Mouse (Mus musculus): Measurements from ENCODE around the gene Prss23. TPM values are rescaled to one million over a fixed set of nuclear protein-coding genes. Genes with fewer than 3 reads are reported as not detected.
A peak's percentile ranks its signal among the peaks of the same experiment; 100 is the strongest.

Prss23 gene
- polyA plus RNA-seq, 1 experiment from 2014 or later = 10.2 TPM

GRCm38 (mm10) chr7:89557056-89557455 is 30.1 kb upstream of the Prss23 start:
- Histone ChIP-seq H3K36me3 (ENCODE audit: control insufficient read depth, insufficient read depth, low read length) (no peaks in the 10 kb centered on the region), H3K9me3 (replicated peaks; ENCODE audit: control insufficient read depth, low read length, poor library complexity, severe bottlenecking) (no peaks in the 10 kb centered on the region), H3K9ac (ENCODE audit: low read depth, low read length) (no peak overlapping the region), H3K27ac (ENCODE audit: low read length) (no peak overlapping the region), H3K4me2 (ENCODE audit: low read length) (no peak overlapping the region), H3K4me3 (ENCODE audit: low read depth, low read length) (no peak overlapping the region), H3K4me1 (ENCODE audit: control insufficient read depth, insufficient read depth, low read length) (no peaks in the 10 kb centered on the region), H3K27me3 (ENCODE audit: control insufficient read depth, insufficient read depth, low read depth, low read length) (no peaks in the 10 kb centered on the region)
- no peak for ATAC-seq
- 91% methylated on average over 5 of the region's 5 CpGs for WGBS

GRCm38 (mm10) chr7:89556652-89557051 is 29.7 kb upstream of the Prss23 start:
- H3K36me3 ChIP-seq (ENCODE audit: control insufficient read depth, insufficient read depth, low read length) = no peaks in the 10 kb centered on the region
- no peaks in the 10 kb centered on the region for H3K27me3 ChIP-seq (ENCODE audit: control insufficient read depth, insufficient read depth, low read depth, low read length)
- no peaks in the 10 kb centered on the region for H3K4me1 ChIP-seq (ENCODE audit: control insufficient read depth, insufficient read depth, low read length)
- H3K4me3 ChIP-seq (ENCODE audit: low read depth, low read length) = no peak overlapping the region
- 67% methylated on average over 4 of the region's 4 CpGs for WGBS
- H3K9me3 ChIP-seq (replicated peaks; ENCODE audit: control insufficient read depth, low read length, poor library complexity, severe bottlenecking) = no peaks in the 10 kb centered on the region
- H3K27ac ChIP-seq (ENCODE audit: low read length) = no peak overlapping the region
- ATAC-seq = no peak
- no peak overlapping the region for H3K9ac ChIP-seq (ENCODE audit: low read depth, low read length)
- no peak overlapping the region for H3K4me2 ChIP-seq (ENCODE audit: low read length)

GRCm38 (mm10) chr7:89555170-89555569 is 28.2 kb upstream of the Prss23 start:
- H3K9me3 ChIP-seq (replicated peaks; ENCODE audit: control insufficient read depth, low read length, poor library complexity, severe bottlenecking) = no peaks in the 10 kb centered on the region
- ATAC-seq = peak; percentile 72; the same call in 1 of the 2 replicates
- H3K27me3 ChIP-seq (ENCODE audit: control insufficient read depth, insufficient read depth, low read depth, low read length) = no peaks in the 10 kb centered on the region
- H3K9ac ChIP-seq (ENCODE audit: low read depth, low read length) = no peak overlapping the region
- no peak overlapping the region for H3K4me2 ChIP-seq (ENCODE audit: low read length)
- H3K27ac ChIP-seq (ENCODE audit: low read length) = no peak overlapping the region
- whole genome bisulfite sequencing = 24% methylated on average over 4 of the region's 4 CpGs
- H3K4me3 ChIP-seq (ENCODE audit: low read depth, low read length) = no peak overlapping the region
- H3K36me3 ChIP-seq (ENCODE audit: control insufficient read depth, insufficient read depth, low read length) = no peaks in the 10 kb centered on the region
- H3K4me1 ChIP-seq (ENCODE audit: control insufficient read depth, insufficient read depth, low read length) = no peaks in the 10 kb centered on the region

- Histone ChIP-seq H3K4me3 (ENCODE audit: low read depth, low read length) (no peak overlapping the region), H3K27me3 (ENCODE audit: control insufficient read depth, insufficient read depth, low read depth, low read length) (no peaks in the 10 kb centered on the region), H3K27ac (ENCODE audit: low read length) (no peak overlapping the region), H3K4me1 (ENCODE audit: control insufficient read depth, insufficient read depth, low read length) (no peaks in the 10 kb centered on the region), H3K36me3 (ENCODE audit: control insufficient read depth, insufficient read depth, low read length) (no peaks in the 10 kb centered on the region), H3K9me3 (replicated peaks; ENCODE audit: control insufficient read depth, low read length, poor library complexity, severe bottlenecking) (no peaks in the 10 kb centered on the region), H3K9ac (ENCODE audit: low read depth, low read length) (no peak overlapping the region), H3K4me2 (ENCODE audit: low read length) (no peak overlapping the region)
- no peak for ATAC-seq
- 79% methylated on average over 1 of the region's 1 CpGs for WGBS
These were observed 27.1 kb upstream of the Prss23 start for GRCm38 (mm10) chr7:89554068-89554467.

- H3K4me3 ChIP-seq (ENCODE audit: low read depth, low read length) = no peak overlapping the region
- no peaks in the 10 kb centered on the region for H3K27me3 ChIP-seq (ENCODE audit: control insufficient read depth, insufficient read depth, low read depth, low read length)
- H3K27ac ChIP-seq (ENCODE audit: low read length) = no peak overlapping the region
- WGBS = 95% methylated on average over 2 of the region's 2 CpGs
- H3K9ac ChIP-seq (ENCODE audit: low read depth, low read length) = no peak overlapping the region
- H3K4me2 ChIP-seq (ENCODE audit: low read length) = no peak overlapping the region
- no peaks in the 10 kb centered on the region for H3K4me1 ChIP-seq (ENCODE audit: control insufficient read depth, insufficient read depth, low read length)
- H3K36me3 ChIP-seq (ENCODE audit: control insufficient read depth, insufficient read depth, low read length) = no peaks in the 10 kb centered on the region
- ATAC-seq = no peak
- H3K9me3 ChIP-seq (replicated peaks; ENCODE audit: control insufficient read depth, low read length, poor library complexity, severe bottlenecking) = no peaks in the 10 kb centered on the region
These were observed 14.0 kb upstream of the Prss23 start for GRCm38 (mm10) chr7:89540976-89541375.

GRCm38 (mm10) chr7:89539391-89539790 is 12.4 kb upstream of the Prss23 start:
- no peaks in the 10 kb centered on the region for H3K27me3 ChIP-seq (ENCODE audit: control insufficient read depth, insufficient read depth, low read depth, low read length)
- ATAC-seq = no peak
- WGBS = 83% methylated on average over 6 of the region's 6 CpGs

GRCm38 (mm10) chr7:89527430-89527856 is 456 bp upstream of the Prss23 start:
- H3K9ac ChIP-seq (ENCODE audit: low read depth, low read length) = no peak overlapping the region
- H3K9me3 ChIP-seq (replicated peaks; ENCODE audit: control insufficient read depth, low read length, poor library complexity, severe bottlenecking) = no peaks in the 10 kb centered on the region
- ATAC-seq = no peak
- WGBS = 81% methylated on average over 4 of the region's 4 CpGs
- no peak overlapping the region for H3K4me2 ChIP-seq (ENCODE audit: low read length)
- H3K36me3 ChIP-seq (ENCODE audit: control insufficient read depth, insufficient read depth, low read length) = no peaks in the 10 kb centered on the region
- no peak overlapping the region for H3K27ac ChIP-seq (ENCODE audit: low read length)
- no peaks in the 10 kb centered on the region for H3K4me1 ChIP-seq (ENCODE audit: control insufficient read depth, insufficient read depth, low read length)
- no peaks in the 10 kb centered on the region for H3K27me3 ChIP-seq (ENCODE audit: control insufficient read depth, insufficient read depth, low read depth, low read length)
- H3K4me3 ChIP-seq (ENCODE audit: low read depth, low read length) = no peak overlapping the region

More at GRCm38 (mm10) chr7:89539391-89539790, 12.4 kb upstream of the Prss23 start:
- Histone ChIP-seq H3K4me3 (ENCODE audit: low read depth, low read length) (no peak overlapping the region), H3K4me1 (ENCODE audit: control insufficient read depth, insufficient read depth, low read length) (no peaks in the 10 kb centered on the region), H3K27ac (ENCODE audit: low read length) (no peak overlapping the region), H3K9me3 (replicated peaks; ENCODE audit: control insufficient read depth, low read length, poor library complexity, severe bottlenecking) (no peaks in the 10 kb centered on the region), H3K9ac (ENCODE audit: low read depth, low read length) (no peak overlapping the region), H3K4me2 (ENCODE audit: low read length) (no peak overlapping the region), H3K36me3 (ENCODE audit: control insufficient read depth, insufficient read depth, low read length) (no peaks in the 10 kb centered on the region)

- Histone ChIP-seq H3K27ac (ENCODE audit: low read length) (no peak overlapping the region), H3K9me3 (replicated peaks; ENCODE audit: control insufficient read depth, low read length, poor library complexity, severe bottlenecking) (no peaks in the 10 kb centered on the region), H3K4me1 (ENCODE audit: control insufficient read depth, insufficient read depth, low read length) (no peaks in the 10 kb centered on the region), H3K9ac (ENCODE audit: low read depth, low read length) (no peak overlapping the region), H3K36me3 (ENCODE audit: control insufficient read depth, insufficient read depth, low read length) (no peaks in the 10 kb centered on the region), H3K4me2 (ENCODE audit: low read length) (no peak overlapping the region), H3K27me3 (ENCODE audit: control insufficient read depth, insufficient read depth, low read depth, low read length) (no peaks in the 10 kb centered on the region), H3K4me3 (ENCODE audit: low read depth, low read length) (no peak overlapping the region)
- no peak for ATAC-seq
- 96% methylated on average over 4 of the region's 4 CpGs for WGBS
These were observed 3.2 kb downstream of the Prss23 start for GRCm38 (mm10) chr7:89523816-89524215.

- Histone ChIP-seq H3K27me3 (ENCODE audit: control insufficient read depth, insufficient read depth, low read depth, low read length) (no peaks in the 10 kb centered on the region; the same call in 1 of the 2 replicates), H3K9ac (ENCODE audit: low read depth, low read length) (no peak overlapping the region), H3K4me3 (ENCODE audit: low read depth, low read length) (no peak overlapping the region), H3K9me3 (replicated peaks; ENCODE audit: control insufficient read depth, low read length, poor library complexity, severe bottlenecking) (no peaks in the 10 kb centered on the region), H3K36me3 (ENCODE audit: control insufficient read depth, insufficient read depth, low read length) (no peaks in the 10 kb centered on the region), H3K4me1 (ENCODE audit: control insufficient read depth, insufficient read depth, low read length) (peaks cover 2% of the 10 kb centered on the region; the same call in 1 of the 2 replicates), H3K27ac (ENCODE audit: low read length) (no peak overlapping the region), H3K4me2 (ENCODE audit: low read length) (no peak overlapping the region)
- WGBS = 89% methylated on average over 10 of the region's 10 CpGs
- ATAC-seq = no peak
These were observed 4.8 kb downstream of the Prss23 start for GRCm38 (mm10) chr7:89522170-89522569.

All from midbrain, embryonic 16.5 days (tissue).